ENCODE assay signal across 11 mouse cellular contexts in the genomic region with DNA sequence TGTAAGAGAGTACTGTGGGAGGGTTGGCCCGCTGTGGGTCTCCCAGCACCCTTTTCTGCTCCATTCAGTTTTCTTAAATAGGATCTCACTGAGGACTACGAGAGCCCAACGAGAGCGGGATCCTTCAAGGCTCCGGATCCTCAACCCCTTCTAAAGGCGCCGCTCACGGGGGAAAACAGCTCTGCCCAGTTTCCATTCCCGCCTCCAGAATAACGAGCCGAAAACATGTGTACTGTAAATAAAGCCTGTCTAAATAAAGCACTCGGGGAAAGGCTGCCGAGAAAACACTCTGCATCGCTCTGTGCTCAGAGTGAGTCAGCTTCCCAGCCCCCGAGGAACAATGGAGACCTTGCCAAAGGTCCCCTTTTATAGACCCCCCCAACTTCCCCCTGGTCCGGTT.
DNase-seq lines count a peak whose midpoint lies in the region; ATAC-seq lines count a peak whose summit lies in the region.
"Had no signal": no experiment of that assay in that cellular context is flagged by ENCODE, and none has a peak within 500 bp of the region (broad histone marks: within the 10 kb centered on the region; RNA-seq: fewer than 3 reads in every experiment).

No protein-coding gene starts in this region.

- no peaks in the 10 kb centered on the region for H3K36me3 ChIP-seq in forebrain, embryonic 15.5 days
- no peaks in the 10 kb centered on the region for H3K36me3 ChIP-seq in limb, embryonic 10.5 days
- H3K36me3 ChIP-seq: G1E; limb, embryonic 12.5 days; neural tube, embryonic 13.5 days had no signal

- H3K27ac ChIP-seq in forebrain, embryonic 15.5 days (replicated peaks), result peak overlapping the region; percentile 46; the same call in 1 of the 2 replicates
- peak overlapping the region; percentile 95 for H3K27ac ChIP-seq in limb, embryonic 10.5 days

- peaks cover 4% of the 10 kb centered on the region for H3K27me3 ChIP-seq in forebrain, embryonic 15.5 days
- H3K27me3 ChIP-seq in limb, embryonic 10.5 days (ENCODE audit: low read depth, poor library complexity, severe bottlenecking), result peaks cover 100% of the 10 kb centered on the region

- H3K4me2 ChIP-seq in forebrain, embryonic 15.5 days (replicated peaks), result 0 out of 2 replicates have a peak overlapping the region, but pooled peaks have one; percentile 6

- ATAC-seq in forebrain, embryonic 15.5 days (replicated peaks), result no peak

- WGBS in forebrain, embryonic 15.5 days, result 10% methylated on average over 16 of the region's 16 CpGs
- WGBS in limb, embryonic 10.5 days, result 7% methylated on average over 16 of the region's 16 CpGs

- no peaks in the 10 kb centered on the region for H3K9me3 ChIP-seq in forebrain, embryonic 15.5 days
- H3K9me3 ChIP-seq in limb, embryonic 10.5 days (replicated peaks), result no peaks in the 10 kb centered on the region
- H3K9me3 ChIP-seq: G1E; limb, embryonic 12.5 days; neural tube, embryonic 13.5 days had no signal

- H3K9ac ChIP-seq in forebrain, embryonic 15.5 days (replicated peaks), result peak overlapping the region; percentile 7; the same call in 1 of the 2 replicates
- H3K9ac ChIP-seq: limb, embryonic 12.5 days; neural tube, embryonic 13.5 days had no signal

- H3K4me3 ChIP-seq in forebrain, embryonic 15.5 days, result no peak overlapping the region
- no peak overlapping the region for H3K4me3 ChIP-seq in limb, embryonic 10.5 days
- H3K4me3 ChIP-seq: limb, embryonic 12.5 days; neural tube, embryonic 13.5 days had no signal

- peak; percentile 14 to 36 for DNase-seq in lung, adult 18-20 months
- no peak for DNase-seq in lung, postnatal 25 days (ENCODE audit: low spot score)
- DNase-seq in limb, embryonic 10.5 days (ENCODE audit: low spot score), result no peak
- DNase-seq in lung, postnatal 36 days, result peak; percentile 37
- DNase-seq in thymus, adult 18-20 months, result no peak
- no peak for DNase-seq in retina, postnatal 1 day
- DNase-seq: kidney, adult 9 months had no signal

- H3K4me1 ChIP-seq in forebrain, embryonic 15.5 days, result peaks cover 85% of the 10 kb centered on the region
- H3K4me1 ChIP-seq in limb, embryonic 10.5 days, result peaks cover 84% of the 10 kb centered on the region

Comparison
In these comparisons a context has a peak if more than half of its experiments do, and no peak if none do; other contexts are left out.
1. DNase-seq: peak in lung, adult 18-20 months (2 of 2) and lung, postnatal 36 days (single experiment); none in lung, postnatal 25 days (single experiment), limb, embryonic 10.5 days (single experiment), thymus, adult 18-20 months (0 of 2) and retina, postnatal 1 day (single experiment).